Mouse (Mus musculus) stomach, embryonic 16.5 days (tissue): ENCODE results near the gene Gm36210. TPM values are rescaled to one million over a fixed set of nuclear protein-coding genes. Genes with fewer than 3 reads are reported as not detected.
"Not testable (repeated sequence)": the region's sequence is repeated elsewhere in the genome, so short reads cannot be mapped to it uniquely, and the experiment has no call there.

ENCODE experiments used
- ATAC-seq: fragments of 200-750 bp; cut with Nextera tagmentation; 2 replicates; pipeline ENCODE4 v1.8.0; 2017; ENCODE audit warnings: moderate number of reproducible peaks, moderate TSS enrichment; ENCODE audit not compliant: insufficient read depth, low FRiP score
- H3K27ac ChIP-seq: fragments of 300-500 bp; sonication (generic); 2 replicates; pipeline ENCODE4 v1.5.1; 2014; ENCODE audit warnings: low read length
- H3K27me3 ChIP-seq: fragments of 300-500 bp; sonication (generic); 2 replicates; pipeline ENCODE4 v1.6.1; 2014; ENCODE audit warnings: low read length, control low read depth, mixed read lengths; ENCODE audit not compliant: control insufficient read depth, insufficient read depth
- H3K36me3 ChIP-seq: fragments of 300-500 bp; sonication (generic); 2 replicates; pipeline ENCODE4 v1.6.1; 2014; ENCODE audit warnings: low read length; ENCODE audit not compliant: control insufficient read depth, insufficient read depth
- H3K4me1 ChIP-seq: fragments of 300-500 bp; sonication (generic); 2 replicates; pipeline ENCODE4 v1.6.1; 2014; ENCODE audit warnings: low read length, control low read depth, mixed read lengths; ENCODE audit not compliant: control insufficient read depth, insufficient read depth
- H3K4me2 ChIP-seq: fragments of 300-500 bp; sonication (generic); 2 replicates; pipeline ENCODE4 v1.6.1; 2014; ENCODE audit warnings: low read depth, low read length, mixed read lengths
- H3K4me3 ChIP-seq: fragments of 300-500 bp; sonication (generic); replicated peaks from 2 replicates; pipeline ENCODE4 v1.5.1; 2014; ENCODE audit warnings: mild to moderate bottlenecking, low read length
- H3K9ac ChIP-seq: fragments of 300-500 bp; sonication (generic); 2 replicates; pipeline ENCODE4 v1.6.1; 2014; ENCODE audit warnings: low read length
- H3K9me3 ChIP-seq: fragments of 300-500 bp; sonication (generic); replicated peaks from 2 replicates; pipeline ENCODE4 v1.6.1; 2016; ENCODE audit warnings: low read length, control low read depth; ENCODE audit not compliant: control insufficient read depth
- WGBS: fragments of 180-500 bp; shearing (Covaris S2); extraction: QIAGEN DNeasy Blood & Tissue Kit; methylation state at CpG from one replicate; pipeline ENCODE4 v1.1.7; 2014; 5-methylcytosine and 5-hydroxymethylcytosine counted together
- polyA plus RNA-seq: library from polyadenylated mRNA; unstranded; fragments of >200 nt; fragmentation: Nextera tagmentation; extraction: Ambion mirVana; gene quantifications from 2 replicates; pipeline ENCODE4 v1.2.1, GENCODE M21; 2015

The Gm36210 gene
- polyA plus RNA-seq, 1 experiment from 2014 or later, result 0.10 TPM

DNA sequence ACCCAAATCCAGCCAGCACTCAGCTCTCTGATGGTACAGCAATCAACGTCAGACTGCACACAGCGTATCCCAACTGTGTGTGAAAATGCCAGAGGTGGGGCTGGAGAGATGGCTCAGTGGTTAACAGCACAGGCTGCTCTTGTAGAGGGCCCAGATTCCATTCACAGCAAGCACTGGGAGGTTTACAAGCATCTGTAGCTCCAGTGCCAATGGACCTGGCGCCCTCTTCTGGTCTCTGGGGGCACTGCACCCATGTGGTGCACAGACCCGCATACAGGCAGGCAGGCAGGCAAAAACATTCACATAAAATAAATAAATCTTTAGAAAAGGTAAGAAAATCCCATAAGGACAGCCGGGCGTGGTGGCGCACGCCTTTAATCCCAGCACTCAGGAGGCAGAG lies 5.1 kb downstream of the Gm36210 start:
- peaks cover 3% of the 10 kb centered on the region; the same call in 1 of the 2 replicates for H3K9me3 ChIP-seq
- 55% methylated on average over 8 of the region's 8 CpGs for WGBS
- no peak overlapping the region for H3K4me3 ChIP-seq
- no peak overlapping the region for H3K9ac ChIP-seq
- H3K4me1 ChIP-seq, result peaks cover 12% of the 10 kb centered on the region; the same call in 1 of the 2 replicates
- H3K27me3 ChIP-seq, result no peaks in the 10 kb centered on the region
- no peak overlapping the region for H3K27ac ChIP-seq
- no peak for ATAC-seq
- no peak overlapping the region for H3K4me2 ChIP-seq
- no peaks in the 10 kb centered on the region for H3K36me3 ChIP-seq

DNA sequence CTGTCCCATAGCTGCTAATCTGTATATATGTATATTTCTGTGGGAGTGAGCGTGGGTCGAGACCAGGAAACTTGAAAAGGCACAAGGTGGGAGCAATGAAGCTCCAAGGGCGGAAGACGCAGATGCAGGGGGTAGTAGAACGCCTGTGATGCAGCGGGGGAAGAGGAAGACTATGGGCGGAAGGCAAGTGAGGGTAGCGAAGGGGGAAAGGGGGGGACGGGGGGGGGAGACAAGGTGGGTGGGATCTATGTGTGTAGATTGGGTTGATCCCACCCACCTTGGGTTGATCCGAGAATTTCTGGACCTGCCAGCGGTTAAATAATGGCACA lies 5.8 kb downstream of the Gm36210 start:
- Histone ChIP-seq H3K4me3 (peak overlapping the region; percentile 38), H3K27me3 (no peaks in the 10 kb centered on the region), H3K4me2 (peak overlapping the region; percentile 64), H3K27ac (no peak overlapping the region), H3K36me3 (no peaks in the 10 kb centered on the region), H3K4me1 (peaks cover 12% of the 10 kb centered on the region; the same call in 1 of the 2 replicates), H3K9ac (peak overlapping the region; percentile 46), H3K9me3 (peaks cover 3% of the 10 kb centered on the region; the same call in 1 of the 2 replicates)
- WGBS, result 27% methylated on average over 11 of the region's 11 CpGs
- ATAC-seq, result no peak

DNA sequence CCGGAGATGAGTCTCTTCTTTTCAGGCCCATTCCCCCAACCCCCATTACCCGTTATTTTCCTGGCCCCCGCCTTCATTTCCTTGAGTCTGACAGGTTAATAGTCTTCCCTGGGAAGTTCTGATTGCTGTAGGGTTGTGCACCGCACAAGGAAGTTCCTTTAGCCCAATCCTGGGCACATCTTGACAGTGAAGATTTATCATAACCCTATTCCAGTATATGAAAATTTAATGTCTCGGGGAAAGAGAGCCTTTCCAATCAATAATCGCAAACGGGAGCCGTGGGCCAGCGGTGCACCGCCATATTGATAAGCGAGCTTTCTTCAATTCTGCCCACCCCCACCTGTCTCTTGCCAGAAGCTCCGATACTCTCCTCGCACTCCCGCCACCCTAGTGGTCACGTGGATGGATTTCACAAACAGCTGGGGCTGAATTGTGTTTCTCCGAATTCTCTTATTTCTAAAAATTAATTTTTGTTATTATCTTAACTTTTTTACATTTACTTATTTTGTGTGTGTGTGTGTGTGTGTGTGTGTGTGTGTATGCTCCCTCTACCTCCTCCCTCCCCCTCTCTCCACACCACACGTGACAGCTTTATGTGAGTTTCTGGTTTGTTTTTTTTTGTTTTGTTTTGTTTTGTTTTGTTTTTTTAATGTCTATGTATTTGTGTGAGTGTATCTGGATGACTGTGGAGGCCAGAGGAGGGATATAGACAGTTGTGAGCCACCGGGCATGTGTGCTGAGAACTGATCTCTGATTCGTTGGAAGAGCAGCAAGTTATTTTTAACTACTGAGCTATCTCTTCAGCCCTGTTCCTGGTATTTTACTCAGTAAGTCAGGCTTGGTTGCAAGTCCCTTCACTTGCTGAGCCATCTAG lies 6.4 kb downstream of the Gm36210 start:
- ATAC-seq, result 0 out of 2 replicates have a peak, but pooled peaks have one; percentile 4
- Histone ChIP-seq H3K27me3 (no peaks in the 10 kb centered on the region), H3K9ac (peak overlapping the region; percentile 47), H3K27ac (no peak overlapping the region), H3K36me3 (no peaks in the 10 kb centered on the region), H3K4me3 (peak overlapping the region; percentile 38), H3K9me3 (peaks cover 3% of the 10 kb centered on the region; the same call in 1 of the 2 replicates), H3K4me1 (peaks cover 12% of the 10 kb centered on the region; the same call in 1 of the 2 replicates), H3K4me2 (peak overlapping the region; percentile 64)
- 8% methylated on average over 19 of the region's 19 CpGs for WGBS

DNA sequence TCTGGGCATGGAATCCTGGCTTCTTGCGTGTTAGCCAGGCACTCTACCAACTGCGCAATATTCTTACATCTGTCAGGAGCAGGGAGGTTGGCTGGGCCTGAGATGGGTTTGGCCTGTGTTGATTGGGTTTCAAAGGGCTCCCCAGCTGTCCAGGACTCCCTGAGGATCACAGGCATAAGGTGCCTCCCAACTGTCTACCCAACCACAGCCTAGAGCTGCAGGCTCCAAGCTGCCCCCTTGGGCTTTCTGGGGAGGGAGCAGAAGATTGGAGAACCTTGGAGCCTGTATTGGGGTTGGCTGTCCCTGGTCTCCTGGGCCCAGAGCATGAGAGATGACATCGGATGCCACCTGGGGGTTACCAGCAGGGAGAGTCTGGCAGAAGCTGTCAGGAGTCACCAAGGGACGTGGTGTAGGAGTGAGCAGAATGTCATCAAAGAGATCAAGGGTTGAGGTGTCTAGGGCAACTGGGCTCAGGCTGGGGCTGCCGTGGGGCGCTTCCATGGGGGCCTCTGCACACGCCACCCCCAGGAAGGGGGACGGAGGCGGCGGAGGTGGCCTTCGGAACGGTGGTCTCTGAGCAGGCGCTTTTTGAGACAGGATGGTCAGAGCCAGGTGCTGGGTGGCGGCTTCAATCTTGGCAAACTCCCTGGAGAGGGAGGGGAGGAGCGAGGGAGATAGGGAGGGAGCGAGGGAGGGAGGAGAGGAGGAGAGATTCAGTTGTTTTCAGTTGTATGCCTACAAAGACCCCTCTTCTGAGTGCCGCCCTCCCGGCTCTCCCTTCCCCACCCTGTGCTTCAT lies 7.3 kb downstream of the Gm36210 start:
- H3K27me3 ChIP-seq, result no peaks in the 10 kb centered on the region
- peak; percentile 55; the same call in 1 of the 2 replicates for ATAC-seq
- peaks cover 3% of the 10 kb centered on the region; the same call in 1 of the 2 replicates for H3K9me3 ChIP-seq
- 18% methylated on average over 18 of the region's 18 CpGs for WGBS
- peak overlapping the region; percentile 38 for H3K4me3 ChIP-seq
- peaks cover 12% of the 10 kb centered on the region; the same call in 1 of the 2 replicates for H3K4me1 ChIP-seq
- no peaks in the 10 kb centered on the region for H3K36me3 ChIP-seq
- H3K9ac ChIP-seq, result peak overlapping the region; percentile 47
- peak overlapping the region; percentile 64 for H3K4me2 ChIP-seq
- no peak overlapping the region for H3K27ac ChIP-seq

DNA sequence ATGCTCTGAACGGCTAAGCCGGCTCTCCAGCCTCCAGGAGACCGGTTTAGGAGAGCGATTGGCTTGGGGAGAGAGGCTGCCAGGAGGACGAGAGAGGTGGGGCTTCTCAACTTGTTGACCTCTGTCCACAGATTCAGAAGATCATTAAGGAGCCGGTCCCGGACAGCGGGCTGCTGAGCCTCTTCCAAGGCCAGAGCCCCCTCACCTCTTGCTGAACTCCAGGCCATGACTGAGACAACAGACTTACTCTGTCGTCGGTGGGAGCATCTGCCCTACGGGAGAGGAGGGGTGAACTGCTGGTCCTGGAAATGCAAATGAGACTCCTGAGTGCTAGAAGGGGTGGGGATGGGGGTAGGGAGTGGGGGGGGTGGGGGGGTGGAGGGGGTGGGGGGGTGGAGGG lies 11.1 kb downstream of the Gm36210 start:
- H3K27me3 ChIP-seq, result no peaks in the 10 kb centered on the region
- no peaks in the 10 kb centered on the region for H3K36me3 ChIP-seq
- H3K9me3 ChIP-seq, result no peaks in the 10 kb centered on the region
- H3K4me3 ChIP-seq, result no peak overlapping the region
- H3K9ac ChIP-seq, result no peak overlapping the region
- no peak for ATAC-seq
- WGBS, result 53% methylated on average over 11 of the region's 11 CpGs
- H3K27ac ChIP-seq, result no peak overlapping the region
- H3K4me2 ChIP-seq, result no peak overlapping the region
- H3K4me1 ChIP-seq, result peaks cover 9% of the 10 kb centered on the region; the same call in 1 of the 2 replicates

DNA sequence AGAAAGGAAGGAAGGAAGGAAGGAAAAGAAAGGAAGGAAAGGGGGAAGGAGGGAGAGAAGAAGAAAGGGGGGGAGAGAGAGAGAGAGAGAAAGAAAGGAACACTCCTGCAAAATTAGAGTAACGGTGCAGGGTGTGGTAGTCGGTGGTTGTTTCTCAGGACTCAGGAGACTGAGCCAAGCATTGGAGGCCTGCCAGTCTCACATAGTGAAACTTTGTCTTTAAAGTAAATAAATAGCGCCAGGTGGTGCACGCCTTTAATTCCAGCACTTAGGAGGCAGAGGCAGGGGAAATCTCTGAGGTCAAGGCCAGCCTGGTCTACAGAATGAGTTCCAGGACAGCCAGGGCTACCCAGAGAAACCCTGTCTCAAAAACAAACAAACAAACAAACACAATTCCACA lies 19.6 kb downstream of the Gm36210 start:
- Histone ChIP-seq H3K36me3 (no peaks in the 10 kb centered on the region), H3K4me2 (no peak overlapping the region), H3K27ac (no peak overlapping the region), H3K4me1 (no peaks in the 10 kb centered on the region), H3K9me3 (no peaks in the 10 kb centered on the region), H3K9ac (no peak overlapping the region), H3K27me3 (no peaks in the 10 kb centered on the region), H3K4me3 (no peak overlapping the region)
- WGBS, result 33% methylated on average over 4 of the region's 4 CpGs
- ATAC-seq, result no peak

DNA sequence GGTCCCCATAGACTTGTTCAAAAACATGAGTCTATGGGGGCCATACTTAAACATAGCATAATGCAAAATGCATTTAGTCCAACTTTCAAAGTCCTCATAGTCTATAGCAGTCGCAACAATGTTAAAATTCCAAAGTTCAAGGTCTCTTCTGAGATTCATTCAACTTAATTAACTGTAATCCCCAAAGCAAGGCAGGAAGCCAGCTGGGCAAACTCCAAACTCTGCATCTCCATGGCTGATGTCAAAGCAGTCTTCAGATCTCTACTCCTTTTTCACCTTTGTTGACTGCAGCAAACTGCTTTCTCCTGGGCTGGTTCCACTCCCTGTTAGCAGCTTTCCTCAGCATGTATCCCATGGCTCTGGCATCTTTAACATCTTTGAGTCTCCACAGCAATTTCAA lies 27.3 kb downstream of the Gm36210 start:
- H3K4me3 ChIP-seq, H3K27ac ChIP-seq, H3K4me2 ChIP-seq, H3K36me3 ChIP-seq, H3K9me3 ChIP-seq, H3K9ac ChIP-seq, H3K27me3 ChIP-seq, ATAC-seq: not testable (repeated sequence)
- WGBS, result 90% methylated on average over 1 of the region's 1 CpGs
- peaks cover 14% of the 10 kb centered on the region for H3K4me1 ChIP-seq

DNA sequence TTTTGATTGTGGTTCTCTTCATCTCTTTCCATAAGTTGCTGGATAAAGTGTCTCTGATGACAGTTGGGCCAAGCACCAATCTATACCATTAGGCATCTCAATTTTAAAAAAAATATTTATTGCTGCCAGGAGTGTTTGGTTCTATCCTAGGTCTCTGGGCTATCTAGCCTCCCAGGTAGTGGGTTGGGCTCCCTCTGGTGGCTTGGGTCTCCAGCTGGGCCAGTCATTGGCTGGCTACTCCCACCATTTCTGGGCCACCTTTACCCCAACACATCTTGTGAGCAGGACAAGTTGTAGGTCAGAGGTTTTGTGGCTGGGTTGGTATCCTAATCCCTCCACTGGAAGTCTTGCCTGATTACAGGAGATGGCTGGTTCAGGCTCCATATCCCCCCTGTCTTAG lies 28.1 kb downstream of the Gm36210 start:
- Histone ChIP-seq H3K36me3 (no peaks in the 10 kb centered on the region), H3K4me2 (peak overlapping the region; percentile 92; the same call in 1 of the 2 replicates), H3K9ac (no peak overlapping the region), H3K27ac (no peak overlapping the region), H3K4me3 (no peak overlapping the region), H3K27me3 (no peaks in the 10 kb centered on the region), H3K4me1 (peaks cover 14% of the 10 kb centered on the region), H3K9me3 (no peaks in the 10 kb centered on the region)
- no peak for ATAC-seq

DNA sequence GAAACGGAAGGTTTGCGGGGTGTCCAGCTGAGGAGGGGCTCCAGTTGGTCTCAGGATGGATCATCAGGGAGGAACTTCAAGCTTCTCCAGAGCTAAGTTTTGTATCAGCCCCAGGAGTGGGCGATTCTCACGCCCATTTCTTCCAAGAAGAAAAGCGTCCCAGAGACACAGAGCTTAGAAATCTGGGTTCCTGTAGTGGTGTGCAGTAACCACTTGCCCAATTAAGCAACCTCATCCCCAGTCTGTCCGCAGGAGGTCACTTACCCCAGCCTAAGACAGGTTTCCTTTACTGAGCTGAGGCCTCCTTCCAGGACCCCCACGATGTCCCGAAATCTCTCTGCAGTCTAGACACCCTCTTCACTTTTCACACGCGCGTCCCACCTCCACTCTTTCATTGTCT lies 29.1 kb downstream of the Gm36210 start:
- Histone ChIP-seq H3K4me3 (peak overlapping the region; percentile 76), H3K27me3 (no peaks in the 10 kb centered on the region), H3K27ac (peak overlapping the region; percentile 72), H3K36me3 (no peaks in the 10 kb centered on the region), H3K9ac (peak overlapping the region; percentile 80), H3K9me3 (no peaks in the 10 kb centered on the region), H3K4me1 (peaks cover 14% of the 10 kb centered on the region), H3K4me2 (peak overlapping the region; percentile 92)
- WGBS, result 8% methylated on average over 11 of the region's 11 CpGs
- ATAC-seq, result no peak
